Comparison of ENCODE assay signal across 24 mouse cellular contexts in genomic region chr9:65532986-65533385, GRCm38 (mm10). TPM values are rescaled to one million over a fixed set of nuclear protein-coding genes. Genes with fewer than 3 reads are reported as not detected.
A peak's percentile ranks its signal among the peaks of the same experiment; 100 is the strongest.
DNase-seq lines count a peak whose midpoint lies in the region; ATAC-seq and TF ChIP-seq lines count a peak whose summit lies in the region.
"Had no signal": no experiment of that assay in that cellular context is flagged by ENCODE, and none has a peak within 500 bp of the region (broad histone marks: within the 10 kb centered on the region; RNA-seq: fewer than 3 reads in every experiment).

No protein-coding gene starts in this region.

- H3K27ac ChIP-seq in intestine, embryonic 16.5 days (ENCODE audit: low read length) = 0 out of 2 replicates have a peak overlapping the region, but pooled peaks have one; percentile 13
- H3K27ac ChIP-seq in intestine, postnatal 0 days (ENCODE audit: low read depth, low read length) = no peak overlapping the region
- H3K27ac ChIP-seq in bone marrow, adult 2 months (ENCODE audit: control insufficient read depth, insufficient read depth, low read depth, low read length, poor library complexity) = peak overlapping the region; percentile 70
- H3K27ac ChIP-seq in liver, embryonic 15.5 days (replicated peaks) = peak overlapping the region; percentile 68
- no peak overlapping the region for H3K27ac ChIP-seq in forebrain, embryonic 14.5 days (ENCODE audit: low read depth, low read length)
- H3K27ac ChIP-seq: forebrain, embryonic 13.5 days; hindbrain, embryonic 12.5 days had no signal

- no peak overlapping the region for H3K4me3 ChIP-seq in intestine, embryonic 16.5 days (ENCODE audit: low read length)
- H3K4me3 ChIP-seq in intestine, postnatal 0 days (ENCODE audit: low read depth, low read length) = no peak overlapping the region
- H3K4me3 ChIP-seq in bone marrow, adult 2 months (replicated peaks; ENCODE audit: control insufficient read depth, low read depth, low read length) = no peak overlapping the region
- no peak overlapping the region for H3K4me3 ChIP-seq in liver, embryonic 15.5 days (replicated peaks)
- no peak overlapping the region for H3K4me3 ChIP-seq in forebrain, embryonic 14.5 days (ENCODE audit: low read depth, low read length)
- H3K4me3 ChIP-seq: forebrain, embryonic 13.5 days; hindbrain, embryonic 12.5 days; megakaryocyte, embryonic 14.5 days had no signal

- H3K9me3 ChIP-seq in intestine, embryonic 16.5 days (ENCODE audit: control insufficient read depth, low read length) = no peaks in the 10 kb centered on the region
- no peaks in the 10 kb centered on the region for H3K9me3 ChIP-seq in intestine, postnatal 0 days (ENCODE audit: control insufficient read depth)
- H3K9me3 ChIP-seq in liver, embryonic 15.5 days (replicated peaks) = no peaks in the 10 kb centered on the region
- no peaks in the 10 kb centered on the region for H3K9me3 ChIP-seq in forebrain, embryonic 14.5 days (replicated peaks; ENCODE audit: control insufficient read depth, low read length)
- H3K9me3 ChIP-seq: forebrain, embryonic 13.5 days; hindbrain, embryonic 12.5 days; megakaryocyte, embryonic 14.5 days had no signal

- ATAC-seq in intestine, embryonic 16.5 days = no peak
- no peak for ATAC-seq in intestine, postnatal 0 days
- ATAC-seq in liver, embryonic 15.5 days (ENCODE audit: insufficient read depth) = no peak
- ATAC-seq in forebrain, embryonic 14.5 days = no peak
- ATAC-seq: forebrain, embryonic 13.5 days; inflammation-experienced regulatory T-cells, adult 6 months had no signal

- DNase-seq in splenic B cell, adult 2 months (ENCODE audit: low read depth, low spot score) = peak; percentile 18
- DNase-seq in forebrain, embryonic 14.5 days (ENCODE audit: low spot score) = no peak
- no peak for DNase-seq in ovary, postnatal 14 days (ENCODE audit: low spot score)
- DNase-seq: adrenal gland, adult 2 months; cerebellum, adult 8-10 months; gastrocnemius, postnatal 25 days; heart, postnatal 10 days; kidney, adult 9 months; kidney, postnatal 25 days; lung, adult 18-20 months; lung, postnatal 14 days; midbrain, embryonic 14.5 days; right cerebral cortex, postnatal 4 days; thymus, postnatal 36 days had no signal

- no peaks in the 10 kb centered on the region for H3K36me3 ChIP-seq in intestine, embryonic 16.5 days (ENCODE audit: control insufficient read depth, insufficient read depth, low read length)
- no peaks in the 10 kb centered on the region for H3K36me3 ChIP-seq in intestine, postnatal 0 days (ENCODE audit: control insufficient read depth, insufficient read depth)
- no peaks in the 10 kb centered on the region for H3K36me3 ChIP-seq in liver, embryonic 15.5 days (replicated peaks)
- H3K36me3 ChIP-seq in splenic B cell, adult 2 months (ENCODE audit: control insufficient read depth, insufficient read depth, low read length, poor library complexity, severe bottlenecking) = no peaks in the 10 kb centered on the region
- H3K36me3 ChIP-seq in forebrain, embryonic 14.5 days (ENCODE audit: control insufficient read depth, insufficient read depth, low read length) = no peaks in the 10 kb centered on the region
- H3K36me3 ChIP-seq: hindbrain, embryonic 12.5 days had no signal

- no peak for TF ChIP-seq POLR2A in bone marrow, adult 2 months (IDR thresholded peaks at IDR 0.05; ENCODE audit: borderline replicate concordance, control insufficient read depth, low read depth, low read length)

- 52% methylated on average over 8 of the region's 8 CpGs for WGBS in intestine, embryonic 16.5 days
- 51% methylated on average over 8 of the region's 8 CpGs for WGBS in intestine, postnatal 0 days
- 17% methylated on average over 8 of the region's 8 CpGs for WGBS in bone marrow, adult 2 months
- WGBS in liver, embryonic 15.5 days (ENCODE audit: insufficient replicate concordance) = 47% methylated on average over 8 of the region's 8 CpGs
- WGBS in forebrain, embryonic 14.5 days = 85% methylated on average over 8 of the region's 8 CpGs

- no peak for TF ChIP-seq CTCF in intestine, postnatal 0 days (IDR thresholded peaks at IDR 0.05; ENCODE audit: low read depth)
- TF ChIP-seq CTCF in bone marrow, adult 2 months (IDR thresholded peaks at IDR 0.05; ENCODE audit: control insufficient read depth, insufficient read depth, low read length) = no peak

- H3K27me3 ChIP-seq in intestine, embryonic 16.5 days (replicated peaks; ENCODE audit: control insufficient read depth, insufficient read depth, low read length) = no peaks in the 10 kb centered on the region
- no peaks in the 10 kb centered on the region for H3K27me3 ChIP-seq in intestine, postnatal 0 days (replicated peaks; ENCODE audit: control insufficient read depth, insufficient read depth, low read length)
- no peaks in the 10 kb centered on the region for H3K27me3 ChIP-seq in liver, embryonic 15.5 days
- H3K27me3 ChIP-seq in splenic B cell, adult 2 months (ENCODE audit: control insufficient read depth, insufficient read depth, low read length, poor library complexity, severe bottlenecking) = no peaks in the 10 kb centered on the region
- H3K27me3 ChIP-seq in forebrain, embryonic 14.5 days (replicated peaks; ENCODE audit: control insufficient read depth, insufficient read depth, low read length) = no peaks in the 10 kb centered on the region
- H3K27me3 ChIP-seq: forebrain, embryonic 13.5 days; hindbrain, embryonic 12.5 days; megakaryocyte, embryonic 14.5 days had no signal

- no peak overlapping the region for H3K4me2 ChIP-seq in intestine, embryonic 16.5 days (ENCODE audit: low read depth, low read length)
- H3K4me2 ChIP-seq in intestine, postnatal 0 days (replicated peaks; ENCODE audit: low read depth) = no peak overlapping the region
- no peak overlapping the region for H3K4me2 ChIP-seq in liver, embryonic 15.5 days
- no peak overlapping the region for H3K4me2 ChIP-seq in forebrain, embryonic 14.5 days (ENCODE audit: low read length)
- H3K4me2 ChIP-seq: forebrain, embryonic 13.5 days; hindbrain, embryonic 12.5 days had no signal

- no peaks in the 10 kb centered on the region for H3K4me1 ChIP-seq in intestine, embryonic 16.5 days (ENCODE audit: control insufficient read depth, insufficient read depth, low read length)
- H3K4me1 ChIP-seq in intestine, postnatal 0 days (replicated peaks; ENCODE audit: control insufficient read depth, insufficient read depth, low read length) = no peaks in the 10 kb centered on the region
- H3K4me1 ChIP-seq in bone marrow, adult 2 months (ENCODE audit: control insufficient read depth, insufficient read depth, low read length) = peaks cover 15% of the 10 kb centered on the region
- peaks cover 63% of the 10 kb centered on the region for H3K4me1 ChIP-seq in liver, embryonic 15.5 days (replicated peaks)
- no peaks in the 10 kb centered on the region for H3K4me1 ChIP-seq in forebrain, embryonic 14.5 days (ENCODE audit: control insufficient read depth, insufficient read depth, low read length)
- H3K4me1 ChIP-seq: forebrain, embryonic 13.5 days; hindbrain, embryonic 12.5 days had no signal

- no peak overlapping the region for H3K9ac ChIP-seq in intestine, embryonic 16.5 days (ENCODE audit: low read depth, low read length)
- H3K9ac ChIP-seq in intestine, postnatal 0 days (ENCODE audit: low read depth, low read length) = no peak overlapping the region
- no peak overlapping the region for H3K9ac ChIP-seq in liver, embryonic 15.5 days
- no peak overlapping the region for H3K9ac ChIP-seq in forebrain, embryonic 14.5 days (ENCODE audit: low read length)
- H3K9ac ChIP-seq: forebrain, embryonic 13.5 days; hindbrain, embryonic 12.5 days had no signal

RNA-seq across cellular contexts. Expression of gene Ankdd1a, which starts 13.0 kb away (rescaled TPM):
- polyA plus RNA-seq in intestine, embryonic 16.5 days (2015; fragmentation: Nextera tagmentation; extraction: Ambion mirVana) = not detected in 2 replicates
- not detected in 2 replicates for polyA plus RNA-seq in intestine, postnatal 0 days (2015; fragmentation: Nextera tagmentation; extraction: Ambion mirVana)
- 1.2 TPM in 1 of 2 replicates, not detected in the other for polyA plus RNA-seq in bone marrow, adult 2 months (2011; ENCODE audit: insufficient read depth, insufficient read length, low replicate concordance, missing spikeins)
- 0.09 TPM in 1 of 2 replicates, not detected in the other for polyA plus RNA-seq in liver, embryonic 15.5 days (2015; fragmentation: Nextera tagmentation; extraction: Ambion mirVana)
- not detected in 2 replicates for polyA plus RNA-seq in forebrain, embryonic 14.5 days (2014; fragmentation: Nextera tagmentation; extraction: Ambion mirVana)
- polyA plus RNA-seq: C2C12; embryonic facial prominence, embryonic 11.5 days; forebrain, embryonic 13.5 days; hindbrain, embryonic 12.5 days; inflammation-experienced regulatory T-cells, adult 6 months had no signal

RNA-seq across cellular contexts. Expression of gene Plekho2, which starts 46.9 kb away (rescaled TPM):
- 11.3 and 11.9 TPM in 2 replicates for polyA plus RNA-seq in intestine, embryonic 16.5 days (2015; fragmentation: Nextera tagmentation; extraction: Ambion mirVana)
- polyA plus RNA-seq in intestine, postnatal 0 days (2015; fragmentation: Nextera tagmentation; extraction: Ambion mirVana) = 6.6 and 6.7 TPM in 2 replicates
- polyA plus RNA-seq in bone marrow, adult 2 months (2011; ENCODE audit: insufficient read depth, insufficient read length, low replicate concordance, missing spikeins) = 25.7 and 55.0 TPM in 2 replicates
- polyA plus RNA-seq in liver, embryonic 15.5 days (2015; fragmentation: Nextera tagmentation; extraction: Ambion mirVana) = 27.0 and 27.3 TPM in 2 replicates
- polyA plus RNA-seq in forebrain, embryonic 14.5 days (2014; fragmentation: Nextera tagmentation; extraction: Ambion mirVana) = 3.6 and 3.9 TPM in 2 replicates

RNA-seq across cellular contexts. Expression of gene Pif1, which starts 54.0 kb away (rescaled TPM):
- polyA plus RNA-seq in intestine, embryonic 16.5 days (2015; fragmentation: Nextera tagmentation; extraction: Ambion mirVana) = 7.6 and 9.0 TPM in 2 replicates
- polyA plus RNA-seq in intestine, postnatal 0 days (2015; fragmentation: Nextera tagmentation; extraction: Ambion mirVana) = 1.2 and 1.8 TPM in 2 replicates
- 16.5 and 29.8 TPM in 2 replicates for polyA plus RNA-seq in bone marrow, adult 2 months (2011; ENCODE audit: insufficient read depth, insufficient read length, low replicate concordance, missing spikeins)
- 10.0 and 13.2 TPM in 2 replicates for polyA plus RNA-seq in liver, embryonic 15.5 days (2015; fragmentation: Nextera tagmentation; extraction: Ambion mirVana)
- 5.8 and 6.3 TPM in 2 replicates for polyA plus RNA-seq in forebrain, embryonic 14.5 days (2014; fragmentation: Nextera tagmentation; extraction: Ambion mirVana)

Comparison
In these comparisons a context has a peak if more than half of its experiments do, and no peak if none do; other contexts are left out.
1. H3K27ac ChIP-seq: peak in intestine, embryonic 16.5 days (single experiment), bone marrow, adult 2 months (single experiment) and liver, embryonic 15.5 days (single experiment); none in intestine, postnatal 0 days (single experiment) and forebrain, embryonic 14.5 days (single experiment).